Mouse (Mus musculus) megakaryocyte, embryonic 14.5 days (primary cell): ENCODE measurements around the gene Kcnk4. TPM values are rescaled to one million over a fixed set of nuclear protein-coding genes. Genes with fewer than 3 reads are reported as not detected.

ENCODE experiments used
- H3K27me3 ChIP-seq: replicated peaks from 2 replicates; pipeline ENCODE3; 2012; ENCODE audit warnings: inconsistent platforms
- H3K36me3 ChIP-seq: replicated peaks from 2 replicates; pipeline ENCODE3; 2012; ENCODE audit warnings: low read length, inconsistent platforms, mixed read lengths
- H3K4me1 ChIP-seq: 2 replicates; pipeline ENCODE4 v1.6.1; 2012; ENCODE audit warnings: inconsistent platforms
- H3K4me3 ChIP-seq: replicated peaks from 2 replicates; pipeline ENCODE3; 2012; ENCODE audit warnings: moderate library complexity, mild to moderate bottlenecking, inconsistent platforms
- H3K9me3 ChIP-seq: 2 replicates; pipeline ENCODE4 v1.6.1; 2012; ENCODE audit warnings: inconsistent platforms
- FLI1 ChIP-seq: IDR thresholded peaks from 2 replicates; pipeline ENCODE4 v1.6.1; 2012; ENCODE audit warnings: low read length, inconsistent platforms, mixed read lengths
- GATA1 ChIP-seq: IDR thresholded peaks from 3 replicates; pipeline ENCODE4 v1.6.1; 2012; ENCODE audit warnings: mixed read lengths, low read length, inconsistent platforms, borderline replicate concordance
- polyA plus RNA-seq: library from polyadenylated mRNA; stranded (reverse); fragments of >175 nt; gene quantifications from 2 replicates; pipeline ENCODE4 v1.2.3, GENCODE M21; 2012; ENCODE audit warnings: low replicate concordance; ENCODE audit not compliant: insufficient read depth

The Kcnk4 gene
- polyA plus RNA-seq, 1 experiment: 0.08 TPM

GRCm38 (mm10) chr19:6975537-6976521 lies 41.5 kb upstream of the Kcnk4 start, which contains the start of gene Plcb3:
Gene Plcb3, minus strand, starts transcription at chr19:6976470.
- TF ChIP-seq FLI1 (no peak), GATA1 (no peak)
- Histone ChIP-seq H3K9me3 (no peaks in the 10 kb centered on the region), H3K4me1 (peaks cover 78% of the 10 kb centered on the region), H3K4me3 (peak within 1 kb of the TSS; percentile 97), H3K36me3 (peaks cover 21% of the 10 kb centered on the region), H3K27me3 (no peaks in the 10 kb centered on the region)

GRCm38 (mm10) chr19:6974211-6975205 lies 40.2 kb upstream of the Kcnk4 start, which contains the start of gene Ppp1r14b:
Gene Ppp1r14b, plus strand, starts transcription at chr19:6974968.
- no peak for TF ChIP-seq FLI1
- TF ChIP-seq GATA1: no peak
- Histone ChIP-seq H3K36me3 (peaks cover 21% of the 10 kb centered on the region), H3K4me1 (peaks cover 88% of the 10 kb centered on the region), H3K4me3 (peak within 1 kb of the TSS; percentile 98), H3K9me3 (no peaks in the 10 kb centered on the region), H3K27me3 (no peaks in the 10 kb centered on the region)

- Histone ChIP-seq H3K36me3 (peaks cover 21% of the 10 kb centered on the region), H3K27me3 (no peaks in the 10 kb centered on the region), H3K9me3 (no peaks in the 10 kb centered on the region), H3K4me1 (peaks cover 87% of the 10 kb centered on the region), H3K4me3 (peak overlapping the region; percentile 98)
- TF ChIP-seq FLI1 (no peak), GATA1 (no peak)
Measured at GRCm38 (mm10) chr19:6973581-6974190, 39.4 kb upstream of the Kcnk4 start.

GRCm38 (mm10) chr19:6972247-6972917 lies 38.1 kb upstream of the Kcnk4 start:
- TF ChIP-seq FLI1: no peak
- no peak for TF ChIP-seq GATA1
- Histone ChIP-seq H3K4me1 (peaks cover 87% of the 10 kb centered on the region), H3K4me3 (peak overlapping the region; percentile 35), H3K36me3 (peaks cover 12% of the 10 kb centered on the region), H3K27me3 (no peaks in the 10 kb centered on the region), H3K9me3 (no peaks in the 10 kb centered on the region)

- Histone ChIP-seq H3K27me3 (no peaks in the 10 kb centered on the region), H3K36me3 (peaks cover 10% of the 10 kb centered on the region), H3K4me1 (peaks cover 86% of the 10 kb centered on the region)
Measured at GRCm38 (mm10) chr19:6971644-6972043, 37.3 kb upstream of the Kcnk4 start.

GRCm38 (mm10) chr19:6970460-6971085 lies 36.3 kb upstream of the Kcnk4 start:
- Histone ChIP-seq H3K36me3 (peaks cover 17% of the 10 kb centered on the region), H3K4me3 (peak overlapping the region; percentile 99), H3K4me1 (peaks cover 75% of the 10 kb centered on the region), H3K9me3 (no peaks in the 10 kb centered on the region), H3K27me3 (no peaks in the 10 kb centered on the region)
- TF ChIP-seq FLI1 (no peak), GATA1 (no peak)

More at GRCm38 (mm10) chr19:6971644-6972043, 37.3 kb upstream of the Kcnk4 start:
- no peaks in the 10 kb centered on the region for H3K9me3 ChIP-seq
- TF ChIP-seq GATA1 (no peak), FLI1 (no peak)
- H3K4me3 ChIP-seq: peak overlapping the region; percentile 20

GRCm38 (mm10) chr19:6969665-6970381 lies 35.5 kb upstream of the Kcnk4 start:
- H3K27me3 ChIP-seq: no peaks in the 10 kb centered on the region
- no peaks in the 10 kb centered on the region for H3K9me3 ChIP-seq
- peaks cover 74% of the 10 kb centered on the region for H3K4me1 ChIP-seq
- peaks cover 25% of the 10 kb centered on the region for H3K36me3 ChIP-seq
- TF ChIP-seq FLI1 (no peak), GATA1 (no peak)
- peak overlapping the region; percentile 99 for H3K4me3 ChIP-seq

GRCm38 (mm10) chr19:6969291-6969664 lies 35.0 kb upstream of the Kcnk4 start:
- TF ChIP-seq GATA1: no peak
- no peak for TF ChIP-seq FLI1
- peaks cover 76% of the 10 kb centered on the region for H3K4me1 ChIP-seq
- peak overlapping the region; percentile 99 for H3K4me3 ChIP-seq
- no peaks in the 10 kb centered on the region for H3K27me3 ChIP-seq
- H3K9me3 ChIP-seq: no peaks in the 10 kb centered on the region
- peaks cover 30% of the 10 kb centered on the region for H3K36me3 ChIP-seq
